Mouse (Mus musculus): Measurements from ENCODE around the gene Dscam.

DNA sequence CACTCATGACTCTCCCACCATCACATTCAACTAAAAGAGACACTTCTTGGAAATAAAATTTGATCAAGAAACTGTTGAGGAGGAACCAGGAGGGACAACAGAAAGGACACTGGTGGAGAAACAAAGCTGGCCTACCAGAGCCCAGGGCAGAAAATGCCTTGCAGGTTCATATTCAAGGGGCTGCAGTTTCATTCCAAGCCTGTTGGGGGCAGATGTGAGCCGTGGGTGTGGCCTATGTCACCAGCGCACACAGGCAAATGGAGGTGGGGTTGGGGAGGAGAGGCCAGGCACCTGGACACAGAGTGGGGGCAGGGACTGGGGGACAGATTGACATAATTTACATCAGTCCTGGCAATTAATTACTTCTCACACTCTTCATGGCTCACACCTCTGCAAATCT is 452.3 kb downstream of the Dscam start:
- TF ChIP-seq CTCF (IDR thresholded peaks at IDR 0.05; ENCODE audit: extremely low read depth, insufficient read length, insufficient replicate concordance, low read depth, low read length) = peak; percentile 34; the same call in 1 of the 2 replicates
- no peak for TF ChIP-seq POLR2A (IDR thresholded peaks at IDR 0.05; ENCODE audit: low read depth, low read length)
